Mouse (Mus musculus): ENCODE measurements at regions not wholly inside any gene's neighbourhood (a gene's known extent, or its start where the extent isn't known, plus 50 kb on each side); places are given as distances from the start of the nearest gene placed in this dataset.

DNA sequence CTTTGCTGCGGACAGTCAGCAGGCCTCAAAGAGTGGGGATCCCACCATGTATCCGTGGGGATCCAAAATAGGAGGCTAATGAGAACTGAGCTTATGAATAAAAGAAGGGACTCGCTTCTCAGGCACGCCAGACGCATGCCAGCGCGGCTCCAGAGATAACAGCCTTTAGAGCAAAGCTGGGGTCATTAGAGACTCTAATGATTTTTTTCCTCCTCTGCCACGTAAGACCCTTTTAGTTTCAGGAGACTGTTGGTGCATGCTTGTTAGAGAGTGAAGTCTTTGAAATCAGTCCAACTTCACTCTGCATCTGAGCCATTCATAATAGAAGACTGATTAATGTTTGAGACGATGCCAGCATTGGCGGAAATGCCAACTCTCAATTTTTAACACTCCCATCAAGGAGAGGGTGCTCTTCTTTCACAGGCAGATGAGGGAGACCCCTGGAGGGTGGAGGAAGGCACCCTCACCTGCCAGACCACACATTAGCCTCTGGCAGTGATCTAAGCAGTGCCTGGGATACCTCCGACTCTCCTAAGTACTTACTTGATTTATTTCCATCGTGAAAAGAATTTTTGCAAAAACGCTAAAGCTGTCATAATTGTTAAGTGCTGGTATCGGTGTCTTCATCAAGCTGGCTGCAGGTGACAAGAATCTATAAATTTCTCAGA lies 104.0 kb upstream of the Tcerg1l start:
- Histone ChIP-seq H3K9ac (ENCODE audit: low read depth, low read length) (no peak overlapping the region), H3K27ac (ENCODE audit: low read depth, low read length) (no peak overlapping the region), H3K4me3 (ENCODE audit: low read depth, low read length) (no peak overlapping the region), H3K36me3 (ENCODE audit: control insufficient read depth, insufficient read depth, low read length) (no peaks in the 10 kb centered on the region), H3K4me1 (replicated peaks; ENCODE audit: control insufficient read depth, insufficient read depth, low read length) (no peaks in the 10 kb centered on the region), H3K27me3 (replicated peaks; ENCODE audit: control insufficient read depth, insufficient read depth, low read length) (no peaks in the 10 kb centered on the region), H3K4me2 (no peak overlapping the region), H3K9me3 (ENCODE audit: control insufficient read depth, low read length) (no peaks in the 10 kb centered on the region)
- no peak for DNase-seq (ENCODE audit: low spot score)
- 76% methylated on average over 14 of the region's 14 CpGs for WGBS
- ATAC-seq (replicated peaks; ENCODE audit: low FRiP score), result no peak

DNA sequence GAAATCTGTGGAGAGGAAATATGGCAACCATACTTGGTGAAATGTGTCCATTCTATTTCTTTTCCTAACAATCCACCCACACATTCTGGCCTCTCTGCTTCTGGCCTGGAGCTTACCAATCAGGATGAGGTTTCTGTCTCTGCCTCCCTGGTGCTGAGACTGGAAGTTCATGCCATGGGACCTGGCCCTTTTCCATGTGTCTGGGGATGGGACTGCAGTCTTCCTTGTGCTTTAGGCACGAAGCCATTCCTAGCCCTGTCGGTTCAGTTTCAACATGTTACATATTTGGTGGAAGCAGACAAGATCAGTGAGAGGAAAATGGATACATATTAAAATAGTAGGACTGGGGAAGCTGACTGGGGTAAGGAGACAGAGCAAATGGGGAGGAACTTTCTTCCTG lies 100.2 kb upstream of the Tcerg1l start:
- H3K36me3 ChIP-seq (ENCODE audit: control insufficient read depth, insufficient read depth, low read length), result no peaks in the 10 kb centered on the region
- no peak overlapping the region for H3K9ac ChIP-seq (ENCODE audit: low read depth, low read length)
- no peaks in the 10 kb centered on the region for H3K27me3 ChIP-seq (replicated peaks; ENCODE audit: control insufficient read depth, insufficient read depth, low read length)
- WGBS, result 54% methylated on average over 2 of the region's 2 CpGs
- H3K27ac ChIP-seq (ENCODE audit: low read depth, low read length), result no peak overlapping the region
- H3K4me2 ChIP-seq, result no peak overlapping the region
- H3K9me3 ChIP-seq (ENCODE audit: control insufficient read depth, low read length), result no peaks in the 10 kb centered on the region
- no peak for ATAC-seq (replicated peaks; ENCODE audit: low FRiP score)
- H3K4me3 ChIP-seq (ENCODE audit: low read depth, low read length), result no peak overlapping the region
- H3K4me1 ChIP-seq (replicated peaks; ENCODE audit: control insufficient read depth, insufficient read depth, low read length), result no peaks in the 10 kb centered on the region
- DNase-seq (ENCODE audit: low spot score), result no peak

DNA sequence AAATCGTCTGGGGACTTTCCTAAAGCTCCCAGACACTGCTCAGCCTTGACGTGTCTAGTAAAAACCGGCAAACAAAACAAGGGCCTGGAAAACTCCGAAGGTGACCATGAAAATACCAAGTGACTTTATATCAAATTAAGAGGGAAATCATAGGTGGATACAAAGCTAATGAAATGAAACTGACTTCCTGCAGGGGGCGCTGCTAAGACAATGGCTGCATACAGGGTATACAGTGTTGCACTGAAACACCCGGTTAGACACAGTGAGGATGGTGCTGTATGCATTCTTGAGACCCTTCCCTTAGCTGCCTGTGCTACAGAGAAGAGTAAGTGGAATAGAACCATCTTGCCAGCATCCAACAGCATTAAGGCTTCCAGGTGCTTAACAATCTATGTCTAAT lies 99.7 kb upstream of the Tcerg1l start:
- Histone ChIP-seq H3K4me1 (replicated peaks; ENCODE audit: control insufficient read depth, insufficient read depth, low read length) (no peaks in the 10 kb centered on the region), H3K36me3 (ENCODE audit: control insufficient read depth, insufficient read depth, low read length) (no peaks in the 10 kb centered on the region), H3K4me3 (ENCODE audit: low read depth, low read length) (no peak overlapping the region), H3K9me3 (ENCODE audit: control insufficient read depth, low read length) (no peaks in the 10 kb centered on the region), H3K27ac (ENCODE audit: low read depth, low read length) (no peak overlapping the region), H3K4me2 (no peak overlapping the region), H3K27me3 (replicated peaks; ENCODE audit: control insufficient read depth, insufficient read depth, low read length) (no peaks in the 10 kb centered on the region), H3K9ac (ENCODE audit: low read depth, low read length) (no peak overlapping the region)
- DNase-seq (ENCODE audit: low spot score), result no peak
- ATAC-seq (replicated peaks; ENCODE audit: low FRiP score), result no peak
- WGBS, result 50% methylated on average over 6 of the region's 6 CpGs

DNA sequence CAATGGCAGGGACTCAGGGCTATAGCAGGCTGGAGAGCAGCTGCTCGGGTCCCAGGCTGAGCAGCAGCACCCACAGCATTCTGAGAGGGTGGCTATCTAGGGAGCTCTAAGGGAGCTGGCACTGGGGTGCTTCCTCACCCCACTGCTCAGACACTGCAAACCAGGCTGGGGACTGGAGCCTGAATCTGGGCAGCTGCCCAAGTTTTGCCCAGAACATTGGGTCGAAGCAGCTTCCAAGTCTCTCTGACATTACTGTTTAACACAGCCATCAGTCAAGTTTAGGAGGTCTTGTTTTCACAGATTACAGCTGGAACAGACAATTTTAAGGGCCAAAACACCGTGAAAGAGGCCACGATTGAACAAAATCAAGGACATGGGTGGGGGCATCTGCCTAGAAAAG lies 96.1 kb upstream of the Tcerg1l start:
- Histone ChIP-seq H3K27me3 (replicated peaks; ENCODE audit: control insufficient read depth, insufficient read depth, low read length) (no peaks in the 10 kb centered on the region), H3K9ac (ENCODE audit: low read depth, low read length) (no peak overlapping the region), H3K4me3 (ENCODE audit: low read depth, low read length) (no peak overlapping the region), H3K36me3 (ENCODE audit: control insufficient read depth, insufficient read depth, low read length) (no peaks in the 10 kb centered on the region), H3K9me3 (ENCODE audit: control insufficient read depth, low read length) (no peaks in the 10 kb centered on the region), H3K4me1 (replicated peaks; ENCODE audit: control insufficient read depth, insufficient read depth, low read length) (no peaks in the 10 kb centered on the region), H3K27ac (ENCODE audit: low read depth, low read length) (no peak overlapping the region), H3K4me2 (no peak overlapping the region)
- ATAC-seq (replicated peaks; ENCODE audit: low FRiP score) (no peak), DNase-seq (ENCODE audit: low spot score) (no peak)
- WGBS, result 68% methylated on average over 4 of the region's 4 CpGs

DNA sequence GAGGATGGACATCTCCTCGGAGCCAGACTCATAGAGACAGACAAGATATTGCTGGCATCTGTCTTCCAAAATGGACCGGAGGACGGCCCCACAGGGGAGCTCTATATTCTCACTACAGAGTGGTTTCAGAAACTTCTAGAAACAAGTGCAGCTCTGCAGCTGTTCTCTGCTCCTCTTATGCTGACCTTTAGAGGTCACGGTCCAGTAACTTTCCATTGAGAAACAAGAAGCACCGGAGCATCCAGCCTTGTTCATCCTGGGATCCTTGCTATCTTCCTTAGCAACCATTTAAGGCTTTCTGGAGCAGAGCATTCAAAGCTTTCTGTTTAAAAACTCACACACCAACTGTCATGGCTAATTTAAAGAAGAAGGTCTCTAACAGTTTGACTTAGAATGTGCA lies 94.7 kb upstream of the Tcerg1l start:
- Histone ChIP-seq H3K27ac (ENCODE audit: low read depth, low read length) (no peak overlapping the region), H3K4me1 (replicated peaks; ENCODE audit: control insufficient read depth, insufficient read depth, low read length) (no peaks in the 10 kb centered on the region), H3K27me3 (replicated peaks; ENCODE audit: control insufficient read depth, insufficient read depth, low read length) (no peaks in the 10 kb centered on the region), H3K4me3 (ENCODE audit: low read depth, low read length) (no peak overlapping the region), H3K36me3 (ENCODE audit: control insufficient read depth, insufficient read depth, low read length) (no peaks in the 10 kb centered on the region), H3K9me3 (ENCODE audit: control insufficient read depth, low read length) (no peaks in the 10 kb centered on the region), H3K9ac (ENCODE audit: low read depth, low read length) (no peak overlapping the region), H3K4me2 (no peak overlapping the region)
- 88% methylated on average over 5 of the region's 5 CpGs for WGBS
- DNase-seq (ENCODE audit: low spot score) (no peak), ATAC-seq (replicated peaks; ENCODE audit: low FRiP score) (no peak)

DNA sequence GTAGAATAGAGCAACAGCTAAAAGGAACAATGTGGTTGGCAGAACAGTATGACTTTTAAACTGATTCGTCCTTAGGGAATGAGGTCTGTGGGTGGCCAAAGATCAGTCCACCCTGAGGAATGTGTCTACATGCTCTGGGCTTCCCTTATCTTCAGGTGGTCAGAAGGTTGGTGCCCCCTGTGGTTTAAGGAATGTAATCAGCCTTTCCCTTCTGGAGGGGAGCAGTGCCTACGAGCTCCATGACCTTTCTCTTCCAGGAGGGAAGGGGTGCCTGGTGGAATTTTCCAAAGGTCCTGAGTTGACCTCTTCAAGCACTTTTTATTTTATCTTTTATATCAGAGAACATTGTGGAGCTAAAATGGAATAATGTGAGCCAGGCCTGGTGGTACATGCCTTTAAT lies 91.9 kb upstream of the Tcerg1l start:
- ATAC-seq (replicated peaks; ENCODE audit: low FRiP score) (no peak), DNase-seq (ENCODE audit: low spot score) (no peak)
- 45% methylated on average over 2 of the region's 2 CpGs for WGBS
- no peaks in the 10 kb centered on the region for H3K36me3 ChIP-seq (ENCODE audit: control insufficient read depth, insufficient read depth, low read length)
- H3K9me3 ChIP-seq (ENCODE audit: control insufficient read depth, low read length), result no peaks in the 10 kb centered on the region
- no peaks in the 10 kb centered on the region for H3K4me1 ChIP-seq (replicated peaks; ENCODE audit: control insufficient read depth, insufficient read depth, low read length)
- no peak overlapping the region for H3K9ac ChIP-seq (ENCODE audit: low read depth, low read length)
- H3K27me3 ChIP-seq (replicated peaks; ENCODE audit: control insufficient read depth, insufficient read depth, low read length), result no peaks in the 10 kb centered on the region
- no peak overlapping the region for H3K4me2 ChIP-seq
- H3K4me3 ChIP-seq (ENCODE audit: low read depth, low read length), result no peak overlapping the region
- H3K27ac ChIP-seq (ENCODE audit: low read depth, low read length), result no peak overlapping the region

DNA sequence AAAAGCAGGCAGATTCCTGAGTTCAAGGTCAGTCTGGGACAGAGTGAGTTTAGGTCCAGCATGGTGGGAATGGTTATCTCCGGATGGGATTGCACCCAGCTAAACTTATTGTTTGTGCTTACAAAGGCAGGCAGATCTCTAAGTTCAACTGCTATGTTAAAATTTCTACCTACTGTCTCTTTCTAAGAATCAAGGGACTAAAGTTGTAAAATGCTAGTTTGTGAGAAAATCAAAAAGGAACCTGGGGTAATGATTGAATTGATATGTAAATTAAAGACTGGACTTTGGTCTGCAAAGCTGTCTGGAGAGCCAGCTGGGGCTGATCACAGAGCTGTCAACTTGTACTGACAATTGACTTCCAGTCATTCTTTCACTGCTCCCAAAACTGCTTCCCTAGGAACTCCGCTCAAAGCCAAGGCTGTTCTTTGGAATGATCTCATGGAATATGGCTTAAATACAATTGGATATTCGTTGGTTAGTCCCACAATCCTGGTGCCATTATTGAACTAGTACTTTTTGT lies 90.7 kb upstream of the Tcerg1l start:
- WGBS, result 67% methylated on average over 3 of the region's 3 CpGs
- Histone ChIP-seq H3K4me2 (no peak overlapping the region), H3K4me1 (replicated peaks; ENCODE audit: control insufficient read depth, insufficient read depth, low read length) (no peaks in the 10 kb centered on the region), H3K36me3 (ENCODE audit: control insufficient read depth, insufficient read depth, low read length) (no peaks in the 10 kb centered on the region), H3K9ac (ENCODE audit: low read depth, low read length) (no peak overlapping the region), H3K27me3 (replicated peaks; ENCODE audit: control insufficient read depth, insufficient read depth, low read length) (no peaks in the 10 kb centered on the region), H3K9me3 (ENCODE audit: control insufficient read depth, low read length) (no peaks in the 10 kb centered on the region), H3K27ac (ENCODE audit: low read depth, low read length) (no peak overlapping the region), H3K4me3 (ENCODE audit: low read depth, low read length) (no peak overlapping the region)
- no peak for ATAC-seq (replicated peaks; ENCODE audit: low FRiP score)
- no peak for DNase-seq (ENCODE audit: low spot score)

DNA sequence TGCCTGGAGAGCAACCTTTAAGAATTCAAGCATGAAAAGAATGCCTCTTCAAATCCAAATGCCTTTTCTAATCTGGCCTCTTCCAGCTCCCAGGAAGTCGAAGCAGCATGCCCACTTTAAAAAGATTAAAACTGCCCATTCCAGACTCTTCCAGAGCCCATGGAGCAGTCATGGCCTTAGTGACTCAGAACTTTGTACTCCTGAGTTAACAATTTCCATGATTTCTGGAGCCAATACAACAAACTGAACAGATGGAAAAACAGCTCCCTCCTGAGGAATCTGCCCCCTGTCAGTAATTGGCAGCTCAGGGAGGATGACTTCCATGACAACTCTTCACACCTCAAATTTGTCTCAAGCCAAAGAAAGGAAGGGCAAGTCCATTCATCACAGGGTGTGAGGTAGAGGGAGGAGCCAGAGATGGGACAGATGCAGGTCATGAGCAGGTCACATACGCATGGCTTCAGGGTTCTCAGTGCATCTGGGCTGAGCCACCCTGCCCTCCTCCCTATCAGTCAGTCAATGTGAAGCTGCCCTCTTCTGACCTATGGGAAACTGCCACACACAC lies 75.4 kb upstream of the Tcerg1l start:
- Histone ChIP-seq H3K4me3 (ENCODE audit: low read depth, low read length) (no peak overlapping the region), H3K36me3 (ENCODE audit: control insufficient read depth, insufficient read depth, low read length) (no peaks in the 10 kb centered on the region), H3K9ac (ENCODE audit: low read depth, low read length) (no peak overlapping the region), H3K27me3 (replicated peaks; ENCODE audit: control insufficient read depth, insufficient read depth, low read length) (no peaks in the 10 kb centered on the region), H3K4me2 (no peak overlapping the region), H3K4me1 (replicated peaks; ENCODE audit: control insufficient read depth, insufficient read depth, low read length) (no peaks in the 10 kb centered on the region), H3K27ac (ENCODE audit: low read depth, low read length) (no peak overlapping the region), H3K9me3 (ENCODE audit: control insufficient read depth, low read length) (no peaks in the 10 kb centered on the region)
- no peak for ATAC-seq (replicated peaks; ENCODE audit: low FRiP score)
- no peak for DNase-seq (ENCODE audit: low spot score)
- 62% methylated on average over 2 of the region's 2 CpGs for WGBS

DNA sequence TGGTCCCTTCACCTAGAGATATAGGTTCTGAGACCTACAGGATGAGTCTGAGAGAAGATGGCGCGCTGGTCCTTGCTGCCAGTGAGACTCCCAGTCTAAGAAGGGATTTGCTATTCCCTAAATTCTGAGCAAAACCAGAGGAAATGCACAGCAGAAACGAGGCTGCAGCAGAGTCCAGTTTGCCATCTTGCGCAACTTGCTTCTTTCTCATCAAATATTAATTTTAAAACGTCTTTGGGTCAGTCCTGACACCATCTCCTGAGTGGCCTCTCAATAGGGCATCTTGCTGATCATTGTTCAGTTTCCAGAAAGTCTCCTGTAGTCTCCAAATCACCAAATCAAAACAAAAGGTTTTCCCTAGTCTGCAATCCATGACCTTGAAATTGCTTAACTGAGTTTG lies 74.8 kb upstream of the Tcerg1l start:
- no peak overlapping the region for H3K4me3 ChIP-seq (ENCODE audit: low read depth, low read length)

More for the DNA sequence above, 74.8 kb upstream of the Tcerg1l start:
- DNase-seq (ENCODE audit: low spot score) (no peak), ATAC-seq (replicated peaks; ENCODE audit: low FRiP score) (no peak)
- Histone ChIP-seq H3K36me3 (ENCODE audit: control insufficient read depth, insufficient read depth, low read length) (no peaks in the 10 kb centered on the region), H3K4me1 (replicated peaks; ENCODE audit: control insufficient read depth, insufficient read depth, low read length) (no peaks in the 10 kb centered on the region), H3K27ac (ENCODE audit: low read depth, low read length) (no peak overlapping the region), H3K4me2 (no peak overlapping the region), H3K9me3 (ENCODE audit: control insufficient read depth, low read length) (no peaks in the 10 kb centered on the region), H3K9ac (ENCODE audit: low read depth, low read length) (no peak overlapping the region), H3K27me3 (replicated peaks; ENCODE audit: control insufficient read depth, insufficient read depth, low read length) (no peaks in the 10 kb centered on the region)
- WGBS, result 75% methylated on average over 5 of the region's 5 CpGs
